Mouse (Mus musculus): ENCODE results near the gene Eif3l. TPM values are rescaled to one million over a fixed set of nuclear protein-coding genes. Genes with fewer than 3 reads are reported as not detected.

The Eif3l gene
- polyA plus RNA-seq, 1 experiment from 2014 or later: 280 TPM

- H3K4me3 ChIP-seq: no peak overlapping the region
- H3K9me3 ChIP-seq: no peaks in the 10 kb centered on the region
- peaks cover 14% of the 10 kb centered on the region for H3K36me3 ChIP-seq (replicated peaks)
- DNase-seq (ENCODE audit: low spot score): no peak
- 88% methylated on average over 4 of the region's 4 CpGs for WGBS
- peaks cover 56% of the 10 kb centered on the region for H3K4me1 ChIP-seq
- H3K27me3 ChIP-seq (replicated peaks; ENCODE audit: low read depth, poor library complexity, severe bottlenecking): no peaks in the 10 kb centered on the region
- H3K27ac ChIP-seq (replicated peaks): no peak overlapping the region
These were observed 25.4 kb downstream of the Eif3l start for GRCm38 (mm10) chr15:79100391-79100790.

- Histone ChIP-seq H3K27me3 (replicated peaks; ENCODE audit: low read depth, poor library complexity, severe bottlenecking) (no peaks in the 10 kb centered on the region), H3K36me3 (replicated peaks) (peaks cover 2% of the 10 kb centered on the region), H3K4me3 (no peak overlapping the region), H3K4me1 (peaks cover 49% of the 10 kb centered on the region), H3K9me3 (no peaks in the 10 kb centered on the region), H3K27ac (replicated peaks) (peak overlapping the region; percentile 63)
- DNase-seq (ENCODE audit: low spot score): no peak
These were observed 26.6 kb downstream of the Eif3l start for GRCm38 (mm10) chr15:79101531-79101930.

GRCm38 (mm10) chr15:79103264-79103663 is 28.3 kb downstream of the Eif3l start:
- Histone ChIP-seq H3K27ac (replicated peaks) (no peak overlapping the region), H3K36me3 (replicated peaks) (no peaks in the 10 kb centered on the region), H3K9me3 (no peaks in the 10 kb centered on the region), H3K27me3 (replicated peaks; ENCODE audit: low read depth, poor library complexity, severe bottlenecking) (no peaks in the 10 kb centered on the region), H3K4me3 (no peak overlapping the region), H3K4me1 (peaks cover 45% of the 10 kb centered on the region)
- 78% methylated on average over 10 of the region's 10 CpGs for WGBS
- DNase-seq (ENCODE audit: low spot score): no peak

- H3K36me3 ChIP-seq (replicated peaks): no peaks in the 10 kb centered on the region
- H3K4me1 ChIP-seq: peaks cover 56% of the 10 kb centered on the region
- no peak overlapping the region for H3K27ac ChIP-seq (replicated peaks)
- H3K4me3 ChIP-seq: no peak overlapping the region
- WGBS: 58% methylated on average over 2 of the region's 2 CpGs
- H3K9me3 ChIP-seq: no peaks in the 10 kb centered on the region
- peaks cover 15% of the 10 kb centered on the region for H3K27me3 ChIP-seq (replicated peaks; ENCODE audit: low read depth, poor library complexity, severe bottlenecking)
- DNase-seq (ENCODE audit: low spot score): no peak
These were observed 30.8 kb downstream of the Eif3l start for GRCm38 (mm10) chr15:79105804-79106203.

- no peaks in the 10 kb centered on the region for H3K9me3 ChIP-seq
- H3K27ac ChIP-seq (replicated peaks): peak overlapping the region; percentile 92
- H3K27me3 ChIP-seq (replicated peaks; ENCODE audit: low read depth, poor library complexity, severe bottlenecking): peaks cover 21% of the 10 kb centered on the region
- peaks cover 46% of the 10 kb centered on the region for H3K4me1 ChIP-seq
- WGBS: 16% methylated on average over 7 of the region's 7 CpGs
- no peak for DNase-seq (ENCODE audit: low spot score)
- H3K4me3 ChIP-seq: peak overlapping the region; percentile 85
- H3K36me3 ChIP-seq (replicated peaks): peaks cover 7% of the 10 kb centered on the region
These were observed 33.0 kb downstream of the Eif3l start for GRCm38 (mm10) chr15:79107966-79108365.

GRCm38 (mm10) chr15:79108421-79109320 is 33.7 kb downstream of the Eif3l start, which contains the start of gene Micall1:
Micall1 (plus strand) TSS chr15:79108898.
- Histone ChIP-seq H3K27ac (replicated peaks) (peak within 1 kb of the TSS; percentile 92), H3K36me3 (replicated peaks) (peaks cover 10% of the 10 kb centered on the region), H3K27me3 (replicated peaks; ENCODE audit: low read depth, poor library complexity, severe bottlenecking) (peaks cover 21% of the 10 kb centered on the region), H3K4me3 (peak within 1 kb of the TSS; percentile 85), H3K4me1 (peaks cover 46% of the 10 kb centered on the region), H3K9me3 (no peaks in the 10 kb centered on the region)
- DNase-seq (ENCODE audit: low spot score): peak; percentile 76
- WGBS: under 1% methylated on average over 85 of the region's 85 CpGs

GRCm38 (mm10) chr15:79109321-79109934 is 34.4 kb downstream of the Eif3l start:
- Histone ChIP-seq H3K4me3 (peak overlapping the region; percentile 85), H3K27ac (replicated peaks) (peak overlapping the region; percentile 92), H3K27me3 (replicated peaks; ENCODE audit: low read depth, poor library complexity, severe bottlenecking) (peaks cover 21% of the 10 kb centered on the region), H3K36me3 (replicated peaks) (peaks cover 11% of the 10 kb centered on the region), H3K4me1 (peaks cover 46% of the 10 kb centered on the region), H3K9me3 (no peaks in the 10 kb centered on the region)
- under 1% methylated on average over 46 of the region's 46 CpGs for WGBS
- DNase-seq (ENCODE audit: low spot score): no peak

GRCm38 (mm10) chr15:79110031-79110430 is 35.1 kb downstream of the Eif3l start:
- no peak for DNase-seq (ENCODE audit: low spot score)
- H3K4me3 ChIP-seq: peak overlapping the region; percentile 85
- peaks cover 50% of the 10 kb centered on the region for H3K4me1 ChIP-seq
- WGBS: 15% methylated on average over 9 of the region's 9 CpGs
- H3K27me3 ChIP-seq (replicated peaks; ENCODE audit: low read depth, poor library complexity, severe bottlenecking): peaks cover 21% of the 10 kb centered on the region
- peaks cover 17% of the 10 kb centered on the region for H3K36me3 ChIP-seq (replicated peaks)
- H3K9me3 ChIP-seq: no peaks in the 10 kb centered on the region
- no peak overlapping the region for H3K27ac ChIP-seq (replicated peaks)

- H3K4me3 ChIP-seq: peak overlapping the region; percentile 85
- peaks cover 52% of the 10 kb centered on the region for H3K4me1 ChIP-seq
- peaks cover 22% of the 10 kb centered on the region for H3K36me3 ChIP-seq (replicated peaks)
- peaks cover 21% of the 10 kb centered on the region for H3K27me3 ChIP-seq (replicated peaks; ENCODE audit: low read depth, poor library complexity, severe bottlenecking)
- H3K27ac ChIP-seq (replicated peaks): no peak overlapping the region
- no peaks in the 10 kb centered on the region for H3K9me3 ChIP-seq
- DNase-seq (ENCODE audit: low spot score): no peak
- 77% methylated on average over 2 of the region's 2 CpGs for WGBS
These were observed 35.5 kb downstream of the Eif3l start for GRCm38 (mm10) chr15:79110528-79110927.

- no peak overlapping the region for H3K4me3 ChIP-seq
- H3K36me3 ChIP-seq (replicated peaks): peaks cover 32% of the 10 kb centered on the region
- no peak for DNase-seq (ENCODE audit: low spot score)
- H3K9me3 ChIP-seq: no peaks in the 10 kb centered on the region
- 90% methylated on average over 4 of the region's 4 CpGs for WGBS
- peaks cover 50% of the 10 kb centered on the region for H3K4me1 ChIP-seq
- no peak overlapping the region for H3K27ac ChIP-seq (replicated peaks)
- peaks cover 21% of the 10 kb centered on the region for H3K27me3 ChIP-seq (replicated peaks; ENCODE audit: low read depth, poor library complexity, severe bottlenecking)
These were observed 36.8 kb downstream of the Eif3l start for GRCm38 (mm10) chr15:79111774-79112173.

- peaks cover 12% of the 10 kb centered on the region for H3K27me3 ChIP-seq (replicated peaks; ENCODE audit: low read depth, poor library complexity, severe bottlenecking)
- WGBS: 62% methylated on average over 5 of the region's 5 CpGs
These were observed 40.3 kb downstream of the Eif3l start for GRCm38 (mm10) chr15:79115276-79115675.

GRCm38 (mm10) chr15:79119491-79119890 is 44.5 kb downstream of the Eif3l start:
- 83% methylated on average over 9 of the region's 9 CpGs for WGBS
- Histone ChIP-seq H3K9me3 (no peaks in the 10 kb centered on the region), H3K27ac (replicated peaks) (no peak overlapping the region), H3K4me3 (no peak overlapping the region), H3K4me1 (peaks cover 8% of the 10 kb centered on the region; the same call in 1 of the 2 replicates), H3K36me3 (replicated peaks) (peaks cover 89% of the 10 kb centered on the region), H3K27me3 (replicated peaks; ENCODE audit: low read depth, poor library complexity, severe bottlenecking) (no peaks in the 10 kb centered on the region)
- no peak for DNase-seq (ENCODE audit: low spot score)

More at GRCm38 (mm10) chr15:79115276-79115675, 40.3 kb downstream of the Eif3l start:
- H3K4me3 ChIP-seq: 0 out of 2 replicates have a peak overlapping the region, but pooled peaks have one; percentile 0
- DNase-seq (ENCODE audit: low spot score): no peak
- no peak overlapping the region for H3K27ac ChIP-seq (replicated peaks)
- peaks cover 66% of the 10 kb centered on the region for H3K36me3 ChIP-seq (replicated peaks)
- H3K4me1 ChIP-seq: peaks cover 19% of the 10 kb centered on the region
- no peaks in the 10 kb centered on the region for H3K9me3 ChIP-seq
